Mouse (Mus musculus) testis, adult 2 months (tissue): Measurements from ENCODE around the gene Kidins220.

Experiments used
- CTCF ChIP-seq: fragments of 200-500 bp; IDR thresholded peaks from 2 replicates; pipeline ENCODE4 v1.5.1; 2012; ENCODE audit warnings: low read depth, mild to moderate bottlenecking, inconsistent platforms, low read length, moderate library complexity; ENCODE audit not compliant: control insufficient read depth, insufficient read depth, insufficient replicate concordance
- POLR2A ChIP-seq: fragments of 200-500 bp; IDR thresholded peaks from 2 replicates; pipeline ENCODE4 v1.6.1; 2012; ENCODE audit warnings: low read depth, mild to moderate bottlenecking, inconsistent platforms, low read length, moderate library complexity; ENCODE audit not compliant: control insufficient read depth

- TF ChIP-seq CTCF (no peak), POLR2A (no peak)
Observed at GRCm38 (mm10) chr12:25108865-25109264, 134.1 kb downstream of the Kidins220 start.
